Mouse (Mus musculus) heart, postnatal 0 days (tissue): ENCODE measurements around the gene Ankrd17. TPM values are rescaled to one million over a fixed set of nuclear protein-coding genes. Genes with fewer than 3 reads are reported as not detected.

ENCODE experiments used
- ATAC-seq: fragments of 200-750 bp; cut with Nextera tagmentation; 2 replicates; pipeline ENCODE4 v1.8.0; 2017; ENCODE audit warnings: low read depth, moderate number of reproducible peaks, moderate library complexity; ENCODE audit not compliant: insufficient read depth
- DNase-seq: peaks from one replicate; pipeline ENCODE4 v3.0.0-alpha.2; 2016; ENCODE audit warnings: low spot score
- H3K27ac ChIP-seq: fragments of 300-500 bp; sonication (generic); 2 replicates; pipeline ENCODE4 v1.5.1; 2014; ENCODE audit warnings: low read depth, mild to moderate bottlenecking
- H3K27me3 ChIP-seq: fragments of 300-500 bp; sonication (generic); 2 replicates; pipeline ENCODE4 v1.6.1; 2014; ENCODE audit warnings: low read length, mixed read lengths; ENCODE audit not compliant: control insufficient read depth, insufficient read depth
- H3K36me3 ChIP-seq: fragments of 300-500 bp; sonication (generic); replicated peaks from 2 replicates; pipeline ENCODE4 v1.6.1; 2014; ENCODE audit warnings: low read length, mixed read lengths; ENCODE audit not compliant: control insufficient read depth, insufficient read depth
- H3K4me1 ChIP-seq: fragments of 300-500 bp; sonication (generic); 2 replicates; pipeline ENCODE4 v1.6.1; 2014; ENCODE audit warnings: antibody characterized with exemption; ENCODE audit not compliant: control insufficient read depth, insufficient read depth
- H3K4me2 ChIP-seq: fragments of 300-500 bp; sonication (generic); 2 replicates; pipeline ENCODE4 v1.6.1; 2014; ENCODE audit warnings: low read depth, mild to moderate bottlenecking, low read length, moderate library complexity
- H3K4me3 ChIP-seq: fragments of 300-500 bp; sonication (generic); 2 replicates; pipeline ENCODE4 v1.5.1; 2014; ENCODE audit warnings: low read depth, low read length
- H3K9ac ChIP-seq: fragments of 300-500 bp; sonication (generic); replicated peaks from 2 replicates; pipeline ENCODE4 v1.6.1; 2014; ENCODE audit warnings: low read depth, low read length, mixed read lengths
- H3K9me3 ChIP-seq: fragments of 300-500 bp; sonication (generic); replicated peaks from 2 replicates; pipeline ENCODE4 v1.6.1; 2016; ENCODE audit warnings: low read length; ENCODE audit not compliant: control insufficient read depth
- CTCF ChIP-seq: IDR thresholded peaks from 2 replicates; pipeline ENCODE4 v1.5.1; 2016; ENCODE audit warnings: antibody characterized with exemption, control low read depth, low read depth
- EP300 ChIP-seq: IDR thresholded peaks from 2 replicates; pipeline ENCODE4 v1.6.1; 2016; ENCODE audit warnings: antibody characterized with exemption, low read depth
- WGBS: fragments of 180-500 bp; shearing (Covaris S2); extraction: QIAGEN DNeasy Blood & Tissue Kit; methylation state at CpG from one replicate; pipeline ENCODE4 v1.1.7; 2014; 5-methylcytosine and 5-hydroxymethylcytosine counted together
- polyA plus RNA-seq: library from polyadenylated mRNA; unstranded; fragments of >200 nt; fragmentation: Nextera tagmentation; extraction: Ambion mirVana; gene quantifications from 2 replicates; pipeline ENCODE4 v1.2.1, GENCODE M21; 2015
- total RNA-seq: library from RNA; depleted of rRNA; stranded (reverse); fragments of >200 nt; gene quantifications from 2 replicates; pipeline ENCODE4 v1.2.3, GENCODE M21; 2014; ENCODE audit warnings: low replicate concordance; rRNA removed

Ankrd17 gene
- total and polyA plus RNA-seq, 2 experiments from 2014 or later = 13.0 to 49.0 TPM

DNA sequence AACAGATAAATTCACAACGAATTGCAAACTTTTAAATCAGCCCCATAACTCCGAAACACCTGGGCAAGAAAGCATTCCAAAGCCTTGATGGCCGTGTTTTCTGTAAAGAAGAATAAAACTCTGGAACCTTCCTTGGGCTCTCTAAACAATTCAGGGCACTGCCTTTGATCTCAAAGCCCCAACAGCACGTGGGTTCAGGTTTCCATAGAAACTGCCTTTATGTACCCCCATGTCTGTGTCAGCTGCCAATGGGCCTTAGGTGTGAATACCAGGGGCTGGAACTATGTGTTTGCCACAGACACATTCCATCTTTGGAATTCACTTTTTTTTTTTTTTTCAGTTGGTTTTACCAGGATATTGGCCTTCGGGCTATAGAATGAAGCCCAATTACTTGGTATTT, 183.6 kb downstream of the Ankrd17 start:
- ATAC-seq (no peak), DNase-seq (no peak)
- H3K9me3 ChIP-seq = no peaks in the 10 kb centered on the region
- H3K36me3 ChIP-seq = no peaks in the 10 kb centered on the region
- H3K9ac ChIP-seq = no peak overlapping the region
- no peak for TF ChIP-seq EP300
- H3K4me2 ChIP-seq = no peak overlapping the region
- no peaks in the 10 kb centered on the region for H3K27me3 ChIP-seq
- H3K4me1 ChIP-seq = peaks cover 6% of the 10 kb centered on the region; the same call in 1 of the 2 replicates
- H3K4me3 ChIP-seq = no peak overlapping the region
- WGBS = 69% methylated on average over 5 of the region's 5 CpGs
- no peak overlapping the region for H3K27ac ChIP-seq

- Histone ChIP-seq H3K9me3 (no peaks in the 10 kb centered on the region), H3K27me3 (no peaks in the 10 kb centered on the region), H3K27ac (peak overlapping the region; percentile 8; the same call in 1 of the 2 replicates), H3K4me1 (peaks cover 7% of the 10 kb centered on the region; the same call in 1 of the 2 replicates), H3K4me2 (no peak overlapping the region), H3K4me3 (no peak overlapping the region), H3K36me3 (no peaks in the 10 kb centered on the region), H3K9ac (no peak overlapping the region)
- no peak for TF ChIP-seq CTCF
- no peak for TF ChIP-seq EP300
- no peak for DNase-seq
- 81% methylated on average over 5 of the region's 5 CpGs for WGBS
- no peak for ATAC-seq
Observed at GRCm38 (mm10) chr5:90179094-90179493, 187.3 kb downstream of the Ankrd17 start.

DNA sequence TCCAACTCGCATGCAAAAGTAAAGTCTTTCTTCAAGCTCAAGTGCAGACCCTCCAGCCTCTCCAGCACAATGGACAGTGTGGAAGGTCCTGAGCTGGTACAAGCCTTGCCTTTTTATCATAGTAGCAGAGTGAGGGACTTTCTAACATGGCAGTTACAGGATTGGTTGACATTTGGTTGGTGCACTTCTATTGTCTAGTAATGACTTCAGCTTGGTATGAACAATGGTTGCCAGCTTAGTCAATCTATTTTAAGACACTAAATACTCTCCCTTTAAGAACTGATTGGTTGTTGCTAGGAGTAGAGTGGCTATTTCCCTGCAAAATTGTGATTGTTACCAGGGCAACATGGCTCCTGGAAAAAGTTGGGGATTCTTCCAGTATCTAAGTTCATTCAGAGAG, 188.3 kb downstream of the Ankrd17 start:
- peak; percentile 44; the same call in 1 of the 2 replicates for TF ChIP-seq EP300
- TF ChIP-seq CTCF = no peak
- H3K4me3 ChIP-seq = no peak overlapping the region
- ATAC-seq = peak; percentile 96

More for the DNA sequence above, 188.3 kb downstream of the Ankrd17 start:
- H3K27ac ChIP-seq = peak overlapping the region; percentile 89
- no peak overlapping the region for H3K9ac ChIP-seq
- H3K27me3 ChIP-seq = no peaks in the 10 kb centered on the region
- H3K4me2 ChIP-seq = no peak overlapping the region; the same call in 1 of the 2 replicates
- DNase-seq = peak; percentile 86
- H3K36me3 ChIP-seq = no peaks in the 10 kb centered on the region
- H3K4me1 ChIP-seq = peaks cover 7% of the 10 kb centered on the region; the same call in 1 of the 2 replicates
- WGBS = 46% methylated on average over 1 of the region's 1 CpGs
- H3K9me3 ChIP-seq = no peaks in the 10 kb centered on the region

Other genes with a start within 250 kb of the Ankrd17 start
- gene Cox18, start 142.6 kb downstream of the Ankrd17 start, total RNA-seq = 32.0 and 47.6 TPM in 2 replicates
- 24.8 TPM in 2 replicates for gene Cox18, start 142.6 kb downstream of the Ankrd17 start, polyA plus RNA-seq
- 0.34 TPM in 1 of 2 replicates, not detected in the other for gene Gm9958, start 627 bp upstream of the Ankrd17 start, total RNA-seq
- 3.2 and 3.4 TPM in 2 replicates for gene Gm9958, start 627 bp upstream of the Ankrd17 start, polyA plus RNA-seq
- gene Alb, start 94.3 kb upstream of the Ankrd17 start, total RNA-seq = 31.3 and 32.2 TPM in 2 replicates
- gene Alb, start 94.3 kb upstream of the Ankrd17 start, polyA plus RNA-seq = 0.40 and 1.2 TPM in 2 replicates
- gene Afp, start 124.2 kb upstream of the Ankrd17 start, total RNA-seq = 6.1 and 6.4 TPM in 2 replicates
- gene Afp, start 124.2 kb upstream of the Ankrd17 start, polyA plus RNA-seq = 0.25 and 0.51 TPM in 2 replicates
- gene Afm, start 152.4 kb upstream of the Ankrd17 start, total RNA-seq = not detected in 2 replicates
- gene Afm, start 152.4 kb upstream of the Ankrd17 start, polyA plus RNA-seq = not detected in 2 replicates
- gene 5830473C10Rik, start 194.5 kb upstream of the Ankrd17 start, total RNA-seq = not detected in 2 replicates
- not detected in 2 replicates for gene 5830473C10Rik, start 194.5 kb upstream of the Ankrd17 start, polyA plus RNA-seq